Mouse (Mus musculus) testis, postnatal 10 days (tissue): ENCODE results near the gene Ssxb10.
"Not testable (repeated sequence)": the region's sequence is repeated elsewhere in the genome, so short reads cannot be mapped to it uniquely, and the experiment has no call there.

ENCODE experiments used
- DNase-seq: peaks from one replicate; pipeline ENCODE4 v3.0.0; 2021; ENCODE audit warnings: low spot score

The Ssxb10 gene

GRCm38 (mm10) chrX:8327124-8327523 lies at the start of gene Ssxb10:
Gene Ssxb10 (plus strand): TSS chrX:8327424.
- no peak for DNase-seq

GRCm38 (mm10) chrX:8288621-8289020 lies 38.6 kb upstream of the Ssxb10 start:
- DNase-seq: no peak

- DNase-seq: no peak
These were observed 17.9 kb upstream of the Ssxb10 start for GRCm38 (mm10) chrX:8309302-8309701.

- DNase-seq: peak; percentile 84
These were observed 12.3 kb upstream of the Ssxb10 start for GRCm38 (mm10) chrX:8314905-8315304.

GRCm38 (mm10) chrX:8366678-8367077 lies 39.5 kb downstream of the Ssxb10 start, which contains the start of gene Ssxb9:
Gene Ssxb9 (plus strand): TSS chrX:8366978.
- DNase-seq: not testable (repeated sequence)
